Mouse (Mus musculus): Measurements from ENCODE around the gene Ppig.

GRCm38 (mm10) chr2:69802911-69803312 lies 80.6 kb downstream of the Ppig start:
- TF ChIP-seq CTCF (conservative IDR thresholded peaks at IDR 0.05; ENCODE audit: low read length) (peak; percentile 93), POU5F1 (IDR thresholded peaks at IDR 0.05; ENCODE audit: borderline replicate concordance, low read length) (no peak), NANOG (IDR thresholded peaks at IDR 0.05; ENCODE audit: borderline replicate concordance, low read length) (no peak)

Measured in E14TG2a.4 (cell line).